Comparison of ENCODE assay signal across 9 mouse cellular contexts in genomic region chr15:25428551-25428950, GRCm38 (mm10). TPM values are rescaled to one million over a fixed set of nuclear protein-coding genes. Genes with fewer than 3 reads are reported as not detected.
DNase-seq lines count a peak whose midpoint lies in the region; ATAC-seq and TF ChIP-seq lines count a peak whose summit lies in the region.
"Had no signal": no experiment of that assay in that cellular context is flagged by ENCODE, and none has a peak within 500 bp of the region (broad histone marks: within the 10 kb centered on the region; RNA-seq: fewer than 3 reads in every experiment).

No protein-coding gene starts in this region.

- TF ChIP-seq CTCF in kidney, postnatal 0 days (IDR thresholded peaks at IDR 0.05; ENCODE audit: low read depth) = peak; percentile 89

- H3K27ac ChIP-seq in kidney, postnatal 0 days = no peak overlapping the region
- no peak overlapping the region for H3K27ac ChIP-seq in limb, embryonic 14.5 days (replicated peaks; ENCODE audit: low read depth, low read length)
- H3K27ac ChIP-seq: liver, embryonic 15.5 days had no signal

- DNase-seq in adrenal gland, adult (ENCODE audit: inconsistent age in 2 of 2, low spot score in 1 of 2) = peak; percentile 13 to 71
- DNase-seq in adrenal gland, postnatal 25 days = no peak
- peak; percentile 84 for DNase-seq in kidney, postnatal 0 days (ENCODE audit: low spot score)
- no peak for DNase-seq in kidney, adult 11 months
- peak; percentile 68 for DNase-seq in R1 (ENCODE audit: low read depth, low spot score)
- peak; percentile 73 for DNase-seq in limb, embryonic 14.5 days (ENCODE audit: low spot score)
- no peak for DNase-seq in frontal cortex, postnatal 25 days (ENCODE audit: low spot score in 2 of 2)
- DNase-seq in yolk sac, embryonic 10.5 days (ENCODE audit: low spot score) = no peak

- no peaks in the 10 kb centered on the region for H3K36me3 ChIP-seq in kidney, postnatal 0 days (ENCODE audit: insufficient read depth, low read length)
- H3K36me3 ChIP-seq in limb, embryonic 14.5 days (ENCODE audit: control insufficient read depth, insufficient read depth, low read length) = no peaks in the 10 kb centered on the region
- H3K36me3 ChIP-seq: liver, embryonic 15.5 days had no signal

- H3K9me3 ChIP-seq in kidney, postnatal 0 days (replicated peaks; ENCODE audit: low read length) = no peaks in the 10 kb centered on the region
- H3K9me3 ChIP-seq in limb, embryonic 14.5 days (ENCODE audit: control insufficient read depth, low read length) = no peaks in the 10 kb centered on the region
- H3K9me3 ChIP-seq: liver, embryonic 15.5 days had no signal

- H3K9ac ChIP-seq in kidney, postnatal 0 days (ENCODE audit: low read depth, low read length) = no peak overlapping the region
- no peak overlapping the region for H3K9ac ChIP-seq in limb, embryonic 14.5 days (ENCODE audit: low read depth, low read length, severe bottlenecking)
- H3K9ac ChIP-seq: liver, embryonic 15.5 days had no signal

- no peak; the same call in 1 of the 2 replicates for ATAC-seq in kidney, postnatal 0 days (replicated peaks; ENCODE audit: low FRiP score, low read depth)
- no peak for ATAC-seq in limb, embryonic 14.5 days (ENCODE audit: low FRiP score, low read depth)

- no peak for TF ChIP-seq POLR2A in limb, embryonic 14.5 days (IDR thresholded peaks at IDR 0.05; ENCODE audit: borderline replicate concordance, extremely low read depth, insufficient read depth, insufficient read length)

- 36% methylated on average over 7 of the region's 7 CpGs for WGBS in kidney, postnatal 0 days
- WGBS in limb, embryonic 14.5 days = 38% methylated on average over 7 of the region's 7 CpGs

- H3K4me1 ChIP-seq in kidney, postnatal 0 days (replicated peaks; ENCODE audit: insufficient read depth, low read length) = no peaks in the 10 kb centered on the region
- H3K4me1 ChIP-seq in limb, embryonic 14.5 days (ENCODE audit: control insufficient read depth, insufficient read depth, low read length) = no peaks in the 10 kb centered on the region
- H3K4me1 ChIP-seq: liver, embryonic 15.5 days had no signal

- no peaks in the 10 kb centered on the region for H3K27me3 ChIP-seq in kidney, postnatal 0 days (ENCODE audit: insufficient read depth, low read length)
- H3K27me3 ChIP-seq in limb, embryonic 14.5 days (ENCODE audit: control insufficient read depth, insufficient read depth, low read length) = no peaks in the 10 kb centered on the region
- H3K27me3 ChIP-seq: liver, embryonic 15.5 days had no signal

- H3K4me2 ChIP-seq in kidney, postnatal 0 days (ENCODE audit: low read length) = no peak overlapping the region
- H3K4me2 ChIP-seq in limb, embryonic 14.5 days (replicated peaks; ENCODE audit: low read depth, low read length, severe bottlenecking) = no peak overlapping the region
- H3K4me2 ChIP-seq: liver, embryonic 15.5 days had no signal

- no peak overlapping the region for H3K4me3 ChIP-seq in kidney, postnatal 0 days (replicated peaks; ENCODE audit: low read depth, low read length)
- no peak overlapping the region for H3K4me3 ChIP-seq in limb, embryonic 14.5 days (replicated peaks; ENCODE audit: low read length)
- H3K4me3 ChIP-seq: liver, embryonic 15.5 days had no signal

RNA-seq across cellular contexts. Expression of gene Basp1, which starts 15.0 kb away (rescaled TPM):
- total RNA-seq in adrenal gland, postnatal 25 days (2021) = 5.2 and 5.8 TPM in 2 replicates
- polyA plus RNA-seq in kidney, postnatal 0 days (2015; fragmentation: Nextera tagmentation; extraction: Ambion mirVana) = 24.6 and 31.7 TPM in 2 replicates
- 108 and 123 TPM in 2 replicates for polyA plus RNA-seq in limb, embryonic 14.5 days (2012; rRNA removed)
- polyA plus RNA-seq in limb, embryonic 14.5 days (2014; fragmentation: Nextera tagmentation; extraction: Ambion mirVana) = 64.9 and 71.9 TPM in 2 replicates

Comparison
In these comparisons a context has a peak if more than half of its experiments do, and no peak if none do; other contexts are left out.
1. DNase-seq: peak in adrenal gland, adult (2 of 2), kidney, postnatal 0 days (single experiment), R1 (single experiment) and limb, embryonic 14.5 days (single experiment); none in adrenal gland, postnatal 25 days (single experiment), kidney, adult 11 months (single experiment), frontal cortex, postnatal 25 days (0 of 2) and yolk sac, embryonic 10.5 days (single experiment).